In genomic region chr1:57607626-57608422, GRCm38 (mm10) we compare ENCODE assay signal across 24 mouse cellular contexts.
A peak's percentile ranks its signal among the peaks of the same experiment; 100 is the strongest.
DNase-seq lines count a peak whose midpoint lies in the region; ATAC-seq and TF ChIP-seq lines count a peak whose summit lies in the region.
"Had no signal": no experiment of that assay in that cellular context is flagged by ENCODE, and none has a peak within 500 bp of the region (broad histone marks: within the 10 kb centered on the region; RNA-seq: fewer than 3 reads in every experiment).

No protein-coding gene starts in this region.

- ATAC-seq in forebrain, embryonic 11.5 days (replicated peaks; ENCODE audit: low FRiP score), result peak; percentile 91
- ATAC-seq in forebrain, embryonic 16.5 days, result no peak; the same call in 1 of the 2 replicates
- ATAC-seq in forebrain, embryonic 14.5 days, result peak; percentile 73; the same call in 1 of the 2 replicates
- ATAC-seq in midbrain, embryonic 15.5 days (replicated peaks), result peak; percentile 76
- ATAC-seq: activated CD4-positive, CD25-positive, alpha-beta regulatory T cell, adult 4 months; intestine, embryonic 16.5 days had no signal

- no peak overlapping the region for H3K9ac ChIP-seq in forebrain, embryonic 11.5 days (ENCODE audit: low read length)
- H3K9ac ChIP-seq in forebrain, embryonic 16.5 days (replicated peaks; ENCODE audit: low read depth, low read length), result no peak overlapping the region
- no peak overlapping the region for H3K9ac ChIP-seq in forebrain, embryonic 14.5 days (ENCODE audit: low read length)
- H3K9ac ChIP-seq in midbrain, embryonic 15.5 days, result no peak overlapping the region
- H3K9ac ChIP-seq: lung, embryonic 15.5 days; neural tube, embryonic 12.5 days had no signal

- peak overlapping the region; percentile 18; the same call in 1 of the 2 replicates for H3K4me2 ChIP-seq in forebrain, embryonic 11.5 days (ENCODE audit: low read depth, low read length, severe bottlenecking)
- no peak overlapping the region for H3K4me2 ChIP-seq in forebrain, embryonic 16.5 days (ENCODE audit: low read length)
- no peak overlapping the region for H3K4me2 ChIP-seq in forebrain, embryonic 14.5 days (ENCODE audit: low read length)
- H3K4me2 ChIP-seq in midbrain, embryonic 15.5 days, result no peak overlapping the region
- H3K4me2 ChIP-seq: liver, embryonic 11.5 days; lung, embryonic 15.5 days; neural tube, embryonic 12.5 days had no signal

- no peak for TF ChIP-seq POLR2A in cerebellum, adult 2 months (IDR thresholded peaks at IDR 0.05; ENCODE audit: borderline replicate concordance, insufficient read depth, low read length)

- H3K9me3 ChIP-seq in forebrain, embryonic 11.5 days (ENCODE audit: control insufficient read depth, low read length), result no peaks in the 10 kb centered on the region
- no peaks in the 10 kb centered on the region for H3K9me3 ChIP-seq in forebrain, embryonic 16.5 days (ENCODE audit: control insufficient read depth, low read length)
- no peaks in the 10 kb centered on the region for H3K9me3 ChIP-seq in forebrain, embryonic 14.5 days (replicated peaks; ENCODE audit: control insufficient read depth, low read length)
- no peaks in the 10 kb centered on the region for H3K9me3 ChIP-seq in midbrain, embryonic 15.5 days
- H3K9me3 ChIP-seq: heart, embryonic 10.5 days; limb, embryonic 10.5 days; lung, embryonic 15.5 days; neural tube, embryonic 12.5 days had no signal

- TF ChIP-seq CTCF in cerebellum, adult 2 months (IDR thresholded peaks at IDR 0.05; ENCODE audit: borderline replicate concordance, insufficient read depth, low read depth, low read length), result no peak

- peaks cover 21% of the 10 kb centered on the region for H3K27me3 ChIP-seq in forebrain, embryonic 11.5 days (ENCODE audit: control insufficient read depth, insufficient read depth, low read length)
- H3K27me3 ChIP-seq in forebrain, embryonic 16.5 days (replicated peaks; ENCODE audit: control insufficient read depth, insufficient read depth, low read length), result peaks cover 5% of the 10 kb centered on the region; the same call in 1 of the 2 replicates
- peaks cover 18% of the 10 kb centered on the region; the same call in 1 of the 2 replicates for H3K27me3 ChIP-seq in forebrain, embryonic 14.5 days (replicated peaks; ENCODE audit: control insufficient read depth, insufficient read depth, low read length)
- H3K27me3 ChIP-seq in midbrain, embryonic 15.5 days (replicated peaks), result no peaks in the 10 kb centered on the region
- no peaks in the 10 kb centered on the region for H3K27me3 ChIP-seq in cerebellum, adult 2 months (ENCODE audit: control insufficient read depth, insufficient read depth, low read length)
- H3K27me3 ChIP-seq: CH12.LX; lung, embryonic 15.5 days; neural tube, embryonic 12.5 days had no signal

- peaks cover 13% of the 10 kb centered on the region; the same call in 1 of the 2 replicates for H3K4me1 ChIP-seq in forebrain, embryonic 11.5 days (replicated peaks; ENCODE audit: control insufficient read depth, insufficient read depth, low read length)
- peaks cover 18% of the 10 kb centered on the region for H3K4me1 ChIP-seq in forebrain, embryonic 16.5 days (replicated peaks; ENCODE audit: control insufficient read depth, insufficient read depth, low read length)
- peaks cover 11% of the 10 kb centered on the region; the same call in 1 of the 2 replicates for H3K4me1 ChIP-seq in forebrain, embryonic 14.5 days (ENCODE audit: control insufficient read depth, insufficient read depth, low read length)
- peaks cover 12% of the 10 kb centered on the region; the same call in 1 of the 2 replicates for H3K4me1 ChIP-seq in midbrain, embryonic 15.5 days
- H3K4me1 ChIP-seq in cerebellum, adult 2 months (ENCODE audit: control insufficient read depth, insufficient read depth, low read length), result no peaks in the 10 kb centered on the region
- H3K4me1 ChIP-seq: lung, embryonic 15.5 days had no signal

- H3K36me3 ChIP-seq in forebrain, embryonic 11.5 days (ENCODE audit: control insufficient read depth, insufficient read depth, low read length), result no peaks in the 10 kb centered on the region
- H3K36me3 ChIP-seq in forebrain, embryonic 16.5 days (ENCODE audit: control insufficient read depth, insufficient read depth), result no peaks in the 10 kb centered on the region
- H3K36me3 ChIP-seq in forebrain, embryonic 14.5 days (ENCODE audit: control insufficient read depth, insufficient read depth, low read length), result no peaks in the 10 kb centered on the region
- no peaks in the 10 kb centered on the region for H3K36me3 ChIP-seq in midbrain, embryonic 15.5 days (replicated peaks)
- H3K36me3 ChIP-seq: heart, embryonic 10.5 days; limb, embryonic 10.5 days; lung, embryonic 15.5 days; neural tube, embryonic 12.5 days had no signal

- 13% methylated on average over 11 of the region's 12 CpGs for WGBS in forebrain, embryonic 11.5 days
- WGBS in forebrain, embryonic 16.5 days, result 5% methylated on average over 11 of the region's 12 CpGs
- 3% methylated on average over 12 of the region's 12 CpGs for WGBS in forebrain, embryonic 14.5 days
- WGBS in midbrain, embryonic 15.5 days, result 20% methylated on average over 12 of the region's 12 CpGs
- WGBS in cerebellum, adult 2 months, result 51% methylated on average over 12 of the region's 12 CpGs

- peak; percentile 81 for DNase-seq in forebrain, embryonic 11.5 days (ENCODE audit: low spot score)
- peak; percentile 27 for DNase-seq in R1 (ENCODE audit: low read depth, low spot score)
- DNase-seq in forebrain, embryonic 14.5 days (ENCODE audit: low spot score), result peak; percentile 67
- no peak for DNase-seq in cerebellum, adult 11 months
- DNase-seq in cerebellum, adult 2 months, result no peak
- DNase-seq in layer of hippocampus, postnatal 36 days, result no peak
- DNase-seq: adrenal gland, postnatal 14 days; cerebellum, adult 9-11 months; gastrocnemius, postnatal 36 days; heart, postnatal 14 days had no signal

- H3K27ac ChIP-seq in forebrain, embryonic 11.5 days (ENCODE audit: low read depth, low read length), result no peak overlapping the region
- H3K27ac ChIP-seq in forebrain, embryonic 16.5 days (ENCODE audit: low read length), result no peak overlapping the region
- H3K27ac ChIP-seq in forebrain, embryonic 14.5 days (ENCODE audit: low read depth, low read length), result no peak overlapping the region
- H3K27ac ChIP-seq in midbrain, embryonic 15.5 days, result no peak overlapping the region
- H3K27ac ChIP-seq in cerebellum, adult 2 months (ENCODE audit: insufficient read depth, low read length), result no peak overlapping the region
- H3K27ac ChIP-seq: heart, embryonic 10.5 days; kidney, postnatal 0 days; layer of hippocampus, adult 2 months; limb, embryonic 10.5 days; lung, embryonic 15.5 days; macrophage; neural tube, embryonic 12.5 days had no signal

- H3K4me3 ChIP-seq in forebrain, embryonic 11.5 days (ENCODE audit: low read depth, low read length), result no peak overlapping the region
- H3K4me3 ChIP-seq in forebrain, embryonic 16.5 days (replicated peaks; ENCODE audit: low read length), result no peak overlapping the region
- no peak overlapping the region for H3K4me3 ChIP-seq in forebrain, embryonic 14.5 days (ENCODE audit: low read depth, low read length)
- H3K4me3 ChIP-seq in midbrain, embryonic 15.5 days, result no peak overlapping the region
- H3K4me3 ChIP-seq in cerebellum, adult 2 months (replicated peaks; ENCODE audit: insufficient read depth, low read depth, low read length), result no peak overlapping the region
- H3K4me3 ChIP-seq: erythroblast, embryonic 14.5 days; heart, embryonic 10.5 days; layer of hippocampus, adult 2 months; limb, embryonic 10.5 days; lung, embryonic 15.5 days; neural tube, embryonic 12.5 days had no signal

Comparison
In these comparisons a context has a peak if more than half of its experiments do, and no peak if none do; other contexts are left out.
1. DNase-seq: peak in forebrain, embryonic 11.5 days (single experiment), R1 (single experiment) and forebrain, embryonic 14.5 days (single experiment); none in cerebellum, adult 11 months (single experiment), cerebellum, adult 2 months (0 of 2) and layer of hippocampus, postnatal 36 days (0 of 2).